Mouse (Mus musculus) lung, postnatal 0 days (tissue): ENCODE results near the gene Fbrsl1. TPM values are rescaled to one million over a fixed set of nuclear protein-coding genes. Genes with fewer than 3 reads are reported as not detected.
A peak's percentile ranks its signal among the peaks of the same experiment; 100 is the strongest.
"Not testable (repeated sequence)": the region's sequence is repeated elsewhere in the genome, so short reads cannot be mapped to it uniquely, and the experiment has no call there.

Source experiments
- ATAC-seq: fragments of 200-750 bp; cut with Nextera tagmentation; 2 replicates; pipeline ENCODE4 v1.8.0; 2017; ENCODE audit warnings: moderate library complexity
- DNase-seq: peaks from one replicate; pipeline ENCODE4 v3.0.0-alpha.2; 2016; ENCODE audit warnings: low spot score
- H3K27ac ChIP-seq: fragments of 300-500 bp; sonication (generic); 2 replicates; pipeline ENCODE4 v1.5.1; 2014; ENCODE audit warnings: antibody characterized with exemption, mild to moderate bottlenecking, low read length, mixed read lengths
- H3K27me3 ChIP-seq: fragments of 300-500 bp; sonication (generic); replicated peaks from 2 replicates; pipeline ENCODE4 v1.6.1; 2014; ENCODE audit warnings: low read length, mixed read lengths; ENCODE audit not compliant: insufficient read depth
- H3K36me3 ChIP-seq: fragments of 300-500 bp; sonication (generic); 2 replicates; pipeline ENCODE4 v1.6.1; 2014; ENCODE audit warnings: low read length, mixed read lengths; ENCODE audit not compliant: insufficient read depth
- H3K4me1 ChIP-seq: fragments of 300-500 bp; sonication (generic); 2 replicates; pipeline ENCODE4 v1.6.1; 2014; ENCODE audit warnings: antibody characterized with exemption, low read depth, low read length, mixed read lengths; ENCODE audit not compliant: insufficient read depth
- H3K4me2 ChIP-seq: fragments of 300-500 bp; sonication (generic); replicated peaks from 2 replicates; pipeline ENCODE4 v1.6.1; 2014; ENCODE audit warnings: low read depth, mild to moderate bottlenecking, low read length, moderate library complexity, mixed read lengths
- H3K4me3 ChIP-seq: fragments of 300-500 bp; sonication (generic); 2 replicates; pipeline ENCODE4 v1.5.1; 2014; ENCODE audit warnings: low read depth, low read length
- H3K9ac ChIP-seq: fragments of 300-500 bp; sonication (generic); replicated peaks from 2 replicates; pipeline ENCODE4 v1.6.1; 2014; ENCODE audit warnings: low read depth, mild to moderate bottlenecking
- H3K9me3 ChIP-seq: fragments of 300-500 bp; sonication (generic); 2 replicates; pipeline ENCODE4 v1.6.1; 2016; ENCODE audit warnings: low read length, mixed read lengths
- CTCF ChIP-seq: IDR thresholded peaks from 2 replicates; pipeline ENCODE4 v1.5.1; 2016; ENCODE audit warnings: antibody characterized with exemption, mild to moderate bottlenecking
- EP300 ChIP-seq: IDR thresholded peaks from 2 replicates; pipeline ENCODE4 v1.6.1; 2016; ENCODE audit warnings: antibody characterized with exemption, mild to moderate bottlenecking, control low read depth
- WGBS: fragments of 180-500 bp; shearing (Covaris S2); extraction: QIAGEN DNeasy Blood & Tissue Kit; methylation state at CpG from one replicate; pipeline ENCODE4 v1.1.7; 2014; 5-methylcytosine and 5-hydroxymethylcytosine counted together
- polyA plus RNA-seq: library from polyadenylated mRNA; unstranded; fragments of >200 nt; fragmentation: Nextera tagmentation; extraction: Ambion mirVana; gene quantifications from 2 replicates; pipeline ENCODE4 v1.2.1, GENCODE M21; 2015

Fbrsl1 gene
- polyA plus RNA-seq, 1 experiment from 2014 or later = 10.4 TPM

- DNase-seq (no peak), ATAC-seq (no peak)
- Histone ChIP-seq H3K9ac (no peak overlapping the region), H3K4me1 (peaks cover 24% of the 10 kb centered on the region), H3K36me3 (no peaks in the 10 kb centered on the region), H3K27me3 (no peaks in the 10 kb centered on the region), H3K27ac (no peak overlapping the region), H3K4me3 (no peak overlapping the region), H3K4me2 (no peak overlapping the region), H3K9me3 (no peaks in the 10 kb centered on the region)
- TF ChIP-seq CTCF (no peak), EP300 (no peak)
- WGBS = 95% methylated on average over 2 of the region's 2 CpGs
These were observed 3.8 kb downstream of the Fbrsl1 start for GRCm38 (mm10) chr5:110444509-110444908.

- no peaks in the 10 kb centered on the region for H3K36me3 ChIP-seq
- ATAC-seq (no peak), DNase-seq (no peak)
- no peaks in the 10 kb centered on the region for H3K9me3 ChIP-seq
- TF ChIP-seq CTCF (no peak), EP300 (no peak)
- 88% methylated on average over 3 of the region's 3 CpGs for WGBS
- H3K27ac ChIP-seq = no peak overlapping the region
- no peaks in the 10 kb centered on the region for H3K27me3 ChIP-seq
- H3K4me2 ChIP-seq = no peak overlapping the region
- no peak overlapping the region for H3K4me3 ChIP-seq
- H3K4me1 ChIP-seq = peaks cover 30% of the 10 kb centered on the region
- no peak overlapping the region for H3K9ac ChIP-seq
These were observed 5.2 kb downstream of the Fbrsl1 start for GRCm38 (mm10) chr5:110442966-110443590.

- no peak for TF ChIP-seq CTCF
- no peak for TF ChIP-seq EP300
- Histone ChIP-seq H3K4me2 (no peak overlapping the region), H3K36me3 (no peaks in the 10 kb centered on the region), H3K4me1 (peaks cover 16% of the 10 kb centered on the region), H3K27ac (no peak overlapping the region), H3K9me3 (no peaks in the 10 kb centered on the region), H3K27me3 (no peaks in the 10 kb centered on the region), H3K9ac (no peak overlapping the region), H3K4me3 (no peak overlapping the region)
- 72% methylated on average over 3 of the region's 3 CpGs for WGBS
- ATAC-seq = 0 out of 2 replicates have a peak, but pooled peaks have one; percentile 29
- DNase-seq = peak; percentile 36
These were observed 8.6 kb downstream of the Fbrsl1 start for GRCm38 (mm10) chr5:110439565-110440310.

GRCm38 (mm10) chr5:110438591-110438990, 9.7 kb downstream of the Fbrsl1 start:
- H3K9me3 ChIP-seq = no peaks in the 10 kb centered on the region
- no peaks in the 10 kb centered on the region for H3K27me3 ChIP-seq
- no peak overlapping the region for H3K9ac ChIP-seq
- H3K4me1 ChIP-seq = peaks cover 16% of the 10 kb centered on the region
- ATAC-seq = no peak
- H3K36me3 ChIP-seq = no peaks in the 10 kb centered on the region
- H3K4me3 ChIP-seq = no peak overlapping the region
- 65% methylated on average over 3 of the region's 3 CpGs for WGBS
- H3K4me2 ChIP-seq = no peak overlapping the region
- H3K27ac ChIP-seq = no peak overlapping the region
- DNase-seq = no peak
- TF ChIP-seq CTCF (no peak), EP300 (no peak)

GRCm38 (mm10) chr5:110437632-110438261, 10.6 kb downstream of the Fbrsl1 start:
- no peak overlapping the region for H3K4me3 ChIP-seq
- 58% methylated on average over 6 of the region's 6 CpGs for WGBS
- no peak overlapping the region for H3K27ac ChIP-seq
- TF ChIP-seq CTCF (no peak), EP300 (no peak)
- H3K4me1 ChIP-seq = peaks cover 16% of the 10 kb centered on the region
- ATAC-seq (no peak), DNase-seq (no peak)
- no peak overlapping the region for H3K9ac ChIP-seq
- H3K4me2 ChIP-seq = no peak overlapping the region
- H3K9me3 ChIP-seq = no peaks in the 10 kb centered on the region
- H3K27me3 ChIP-seq = no peaks in the 10 kb centered on the region
- H3K36me3 ChIP-seq = peaks cover under 1% of the 10 kb centered on the region; the same call in 1 of the 2 replicates

GRCm38 (mm10) chr5:110436166-110436565, 12.1 kb downstream of the Fbrsl1 start:
- H3K9me3 ChIP-seq, H3K27me3 ChIP-seq, DNase-seq, H3K27ac ChIP-seq, ATAC-seq, H3K36me3 ChIP-seq, H3K9ac ChIP-seq, H3K4me2 ChIP-seq, H3K4me3 ChIP-seq: not testable (repeated sequence)
- H3K4me1 ChIP-seq = peaks cover 16% of the 10 kb centered on the region
- 63% methylated on average over 5 of the region's 5 CpGs for WGBS
